Mouse (Mus musculus) CH12.LX (cell line): ENCODE measurements around the gene Narfl. TPM values are rescaled to one million over a fixed set of nuclear protein-coding genes. Genes with fewer than 3 reads are reported as not detected.

Source experiments
- DNase-seq: peaks from one replicate; pipeline ENCODE4 v3.0.0-alpha.2; 2013; ENCODE audit errors: extremely low read depth
- H3K27ac ChIP-seq: 2 replicates; pipeline ENCODE4 v1.5.1; 2012; ENCODE audit warnings: low read depth, mild to moderate bottlenecking, control low read depth, moderate library complexity; ENCODE audit not compliant: insufficient read depth
- H3K27me3 ChIP-seq: replicated peaks from 2 replicates; pipeline ENCODE3; 2012; ENCODE audit warnings: inconsistent platforms
- H3K36me3 ChIP-seq, 2 experiments: replicated peaks in 1 of 2; 2 replicates each; pipeline versions ENCODE3 to v1.6.1; 2012; ENCODE audit warnings: inconsistent platforms in 1 of 2, low read length in 1 of 2, mild to moderate bottlenecking in 1 of 2, mixed read lengths in 1 of 2, moderate library complexity in 1 of 2; ENCODE audit not compliant: control insufficient read depth in 1 of 2, insufficient read depth in 1 of 2
- H3K4me1 ChIP-seq, 2 experiments: 2 replicates each; pipeline ENCODE4 v1.6.1; 2012; ENCODE audit warnings: inconsistent platforms in 1 of 2, moderate library complexity in 1 of 2; ENCODE audit not compliant: insufficient read depth in 2 of 2, control insufficient read depth in 1 of 2
- H3K4me2 ChIP-seq: 2 replicates; pipeline ENCODE4 v1.6.1; 2012; ENCODE audit warnings: low read depth, mild to moderate bottlenecking, control low read depth; ENCODE audit not compliant: poor library complexity, insufficient read depth, severe bottlenecking
- H3K4me3 ChIP-seq, 3 experiments: fragments of 150-350 bp in 1 of 3; sonication (generic) in 1 of 3; replicated peaks in 1 of 3; 2 replicates each; pipeline versions ENCODE3 to v1.5.1; 2011 to 2012; ENCODE audit warnings: low read depth in 2 of 3, low read length in 2 of 3, mild to moderate bottlenecking in 2 of 3, moderate library complexity in 2 of 3, control low read depth in 1 of 3, improper control_type of control experiment in 1 of 3, inconsistent platforms in 1 of 3, mixed read lengths in 1 of 3; ENCODE audit not compliant: poor library complexity in 1 of 3
- H3K79me2 ChIP-seq: replicated peaks from 2 replicates; pipeline ENCODE4 v1.6.1; 2012; ENCODE audit warnings: mild to moderate bottlenecking, moderate library complexity; ENCODE audit not compliant: control insufficient read depth, poor library complexity, insufficient read depth, severe bottlenecking; ENCODE audit errors: extremely low read depth
- H3K9ac ChIP-seq: 2 replicates; pipeline ENCODE4 v1.6.1; 2012; ENCODE audit warnings: low read depth, mild to moderate bottlenecking, control low read depth, moderate library complexity; ENCODE audit not compliant: insufficient read depth
- H3K9me3 ChIP-seq: replicated peaks from 2 replicates; pipeline ENCODE3; 2012; ENCODE audit warnings: low read length, inconsistent platforms, mixed read lengths
- BHLHE40 ChIP-seq: IDR thresholded peaks from 2 replicates; pipeline ENCODE4 v1.6.1; 2011; ENCODE audit warnings: mild to moderate bottlenecking, low read depth, low read length, improper control_type of control experiment
- CHD1 ChIP-seq: IDR thresholded peaks from 2 replicates; pipeline ENCODE4 v1.6.1; 2012; ENCODE audit warnings: low read depth, low read length, improper control_type of control experiment, inconsistent platforms
- CHD2 ChIP-seq: IDR thresholded peaks from 2 replicates; pipeline ENCODE4 v1.6.1; 2011; ENCODE audit warnings: low read length, improper control_type of control experiment
- CTCF ChIP-seq, 2 experiments: IDR thresholded peaks in 1 of 2; conservative IDR thresholded peaks in 1 of 2; 2 replicates each; pipeline ENCODE4 v1.5.1; 2011 to 2012; ENCODE audit warnings: low read depth in 2 of 2, low read length in 2 of 2, improper control_type of control experiment in 1 of 2, inconsistent platforms in 1 of 2, mild to moderate bottlenecking in 1 of 2, moderate library complexity in 1 of 2
- E2F4 ChIP-seq: IDR thresholded peaks from 2 replicates; pipeline ENCODE4 v1.6.1; 2011; ENCODE audit warnings: low read depth, low read length, improper control_type of control experiment; ENCODE audit not compliant: insufficient replicate concordance
- ELF1 ChIP-seq: IDR thresholded peaks from 2 replicates; pipeline ENCODE4 v1.6.1; 2014; ENCODE audit warnings: low read depth, mild to moderate bottlenecking, inconsistent platforms, low read length, improper control_type of control experiment
- EP300 ChIP-seq: IDR thresholded peaks from 2 replicates; pipeline ENCODE4 v1.6.1; 2011; ENCODE audit warnings: low read length, improper control_type of control experiment
- ETS1 ChIP-seq: conservative IDR thresholded peaks from 2 replicates; pipeline ENCODE4 v1.6.1; 2012; ENCODE audit warnings: low read depth, mild to moderate bottlenecking, inconsistent platforms, low read length, improper control_type of control experiment, moderate library complexity
- GABPA ChIP-seq: IDR thresholded peaks from 2 replicates; pipeline ENCODE4 v1.6.1; 2012; ENCODE audit warnings: low read depth, low read length, improper control_type of control experiment, inconsistent platforms; ENCODE audit not compliant: insufficient replicate concordance
- HCFC1 ChIP-seq: IDR thresholded peaks from 2 replicates; pipeline ENCODE4 v1.6.1; 2012; ENCODE audit warnings: low read depth, mild to moderate bottlenecking, inconsistent platforms, low read length, improper control_type of control experiment
- IRF4 ChIP-seq: IDR thresholded peaks from 2 replicates; pipeline ENCODE4 v1.6.1; 2014; ENCODE audit warnings: low read depth, mild to moderate bottlenecking, inconsistent platforms, low read length, improper control_type of control experiment
- JUN ChIP-seq: IDR thresholded peaks from 2 replicates; pipeline ENCODE4 v1.6.1; 2011; ENCODE audit warnings: low read depth, mild to moderate bottlenecking, low read length, improper control_type of control experiment, moderate library complexity; ENCODE audit not compliant: insufficient read depth
- JUND ChIP-seq: conservative IDR thresholded peaks from 2 replicates; pipeline ENCODE4 v1.6.1; 2011; ENCODE audit warnings: low read depth, low read length, improper control_type of control experiment
- KAT2A ChIP-seq: IDR thresholded peaks from 2 replicates; pipeline ENCODE4 v1.6.1; 2012; ENCODE audit warnings: low read length, improper control_type of control experiment, inconsistent platforms; ENCODE audit not compliant: insufficient replicate concordance
- MAFK ChIP-seq: IDR thresholded peaks from 2 replicates; pipeline ENCODE4 v1.6.1; 2011; ENCODE audit warnings: low read length, improper control_type of control experiment; ENCODE audit not compliant: insufficient replicate concordance
- MAX ChIP-seq: IDR thresholded peaks from 2 replicates; pipeline ENCODE4 v1.6.1; 2011; ENCODE audit warnings: low read length, improper control_type of control experiment
- MAZ ChIP-seq: IDR thresholded peaks from 2 replicates; pipeline ENCODE4 v1.6.1; 2012; ENCODE audit warnings: low read depth, mild to moderate bottlenecking, inconsistent platforms, low read length, improper control_type of control experiment, moderate library complexity
- MEF2A ChIP-seq: IDR thresholded peaks from 2 replicates; pipeline ENCODE4 v1.6.1; 2014; ENCODE audit warnings: low read depth, mild to moderate bottlenecking, inconsistent platforms, low read length, improper control_type of control experiment, borderline replicate concordance
- MXI1 ChIP-seq: IDR thresholded peaks from 2 replicates; pipeline ENCODE4 v1.6.1; 2011; ENCODE audit warnings: mild to moderate bottlenecking, low read depth, low read length, improper control_type of control experiment
- MYC ChIP-seq: IDR thresholded peaks from 2 replicates; pipeline ENCODE4 v1.6.1; 2011; ENCODE audit warnings: low read depth, mild to moderate bottlenecking, improper control_type of control experiment, low read length
- NELFE ChIP-seq: IDR thresholded peaks from 2 replicates; pipeline ENCODE4 v1.6.1; 2011; ENCODE audit warnings: low read depth, low read length, improper control_type of control experiment
- NRF1 ChIP-seq: IDR thresholded peaks from 2 replicates; pipeline ENCODE4 v1.6.1; 2014; ENCODE audit warnings: low read depth, mild to moderate bottlenecking, inconsistent platforms, low read length, improper control_type of control experiment, moderate library complexity
- PAX5 ChIP-seq: IDR thresholded peaks from 2 replicates; pipeline ENCODE4 v1.6.1; 2012; ENCODE audit warnings: low read length, inconsistent platforms, mixed read lengths
- POLR2A ChIP-seq: IDR thresholded peaks from 2 replicates; pipeline ENCODE4 v1.6.1; 2011; ENCODE audit warnings: low read depth, mild to moderate bottlenecking, improper control_type of control experiment, low read length
- RAD21 ChIP-seq: IDR thresholded peaks from 2 replicates; pipeline ENCODE4 v1.6.1; 2011; ENCODE audit warnings: low read depth, mild to moderate bottlenecking, low read length, improper control_type of control experiment, moderate library complexity
- RCOR1 ChIP-seq: conservative IDR thresholded peaks from 2 replicates; pipeline ENCODE4 v1.6.1; 2012; ENCODE audit warnings: low read depth, mild to moderate bottlenecking, inconsistent platforms, low read length, improper control_type of control experiment
- SIN3A ChIP-seq: IDR thresholded peaks from 2 replicates; pipeline ENCODE4 v1.6.1; 2012; ENCODE audit warnings: low read length, improper control_type of control experiment, inconsistent platforms
- SMC3 ChIP-seq: IDR thresholded peaks from 2 replicates; pipeline ENCODE4 v1.6.1; 2011; ENCODE audit warnings: low read depth, low read length, improper control_type of control experiment
- TBP ChIP-seq: conservative IDR thresholded peaks from 2 replicates; pipeline ENCODE4 v1.6.1; 2011; ENCODE audit warnings: low read depth, low read length, improper control_type of control experiment
- TCF12 ChIP-seq: IDR thresholded peaks from 2 replicates; pipeline ENCODE4 v1.6.1; 2014; ENCODE audit warnings: low read depth, mild to moderate bottlenecking, inconsistent platforms, low read length, improper control_type of control experiment
- UBTF ChIP-seq: IDR thresholded peaks from 2 replicates; pipeline ENCODE4 v1.6.1; 2012; ENCODE audit warnings: low read depth, mild to moderate bottlenecking, inconsistent platforms, low read length, improper control_type of control experiment, moderate library complexity
- USF1 ChIP-seq: IDR thresholded peaks from 2 replicates; pipeline ENCODE4 v1.6.1; 2014; ENCODE audit warnings: low read depth, mild to moderate bottlenecking, inconsistent platforms, low read length, improper control_type of control experiment
- USF2 ChIP-seq: conservative IDR thresholded peaks from 2 replicates; pipeline ENCODE4 v1.6.1; 2011; ENCODE audit warnings: low read depth, low read length, improper control_type of control experiment
- ZC3H11A ChIP-seq: IDR thresholded peaks from 2 replicates; pipeline ENCODE4 v1.6.1; 2012; ENCODE audit warnings: low read depth, mild to moderate bottlenecking, inconsistent platforms, low read length, improper control_type of control experiment
- ZKSCAN1 ChIP-seq: IDR thresholded peaks from 2 replicates; pipeline ENCODE4 v1.6.1; 2012; ENCODE audit warnings: low read depth, inconsistent platforms, low read length, improper control_type of control experiment, borderline replicate concordance
- ZMIZ1 ChIP-seq: IDR thresholded peaks from 2 replicates; pipeline ENCODE4 v1.6.1; 2012; ENCODE audit warnings: low read depth, mild to moderate bottlenecking, inconsistent platforms, low read length, improper control_type of control experiment
- ZNF384 ChIP-seq: IDR thresholded peaks from 2 replicates; pipeline ENCODE4 v1.6.1; 2012; ENCODE audit warnings: low read depth, low read length, improper control_type of control experiment, inconsistent platforms
- dilution Hi-C: fragments of 300-500 bp; cut with MboI; formaldehyde crosslinking; loops from 2 replicates; pipeline ENCODE4 v1.14.3; 2020; ENCODE audit warnings: low sequenced_read_pairs; ENCODE audit not compliant: extremely low pct_unique_long_range_greater_than_20kb, extremely low pct_ligation_motif_present
- in situ Hi-C: fragments of 300-500 bp; cut with MboI; formaldehyde crosslinking; loops from 3 replicates; pipeline ENCODE4 v1.14.3; 2019; ENCODE audit warnings: low sequenced_read_pairs, low pct_ligation_motif_present, low pct_unique_long_range_greater_than_20kb, mixed read lengths
- polyA plus RNA-seq: library from polyadenylated mRNA; unstranded; fragments of >175 nt; gene quantifications from 2 replicates; pipeline ENCODE4 v1.2.1, GENCODE M21; 2012; ENCODE audit warnings: low read depth; ENCODE audit not compliant: insufficient read length
- total RNA-seq, 2 experiments: library from RNA; depleted of rRNA; stranded (reverse); fragments of 300-350 nt in 1 of 2; fragments of >200 nt in 1 of 2; gene quantifications; 2 replicates each; pipeline ENCODE4 v1.2.3; 2012 to 2014

The Narfl gene
- total and polyA plus RNA-seq, 3 experiments, result 13.3 to 22.0 (median 16.5) TPM

- TF ChIP-seq RAD21 (no peak), ZKSCAN1 (no peak), PAX5 (no peak), MEF2A (no peak), ETS1 (no peak), ZNF384 (no peak), NELFE (peak; percentile 52), MYC (no peak), SIN3A (peak; percentile 75), UBTF (no peak), JUND (no peak), RCOR1 (no peak), CHD1 (no peak), BHLHE40 (no peak), MAX (peak; percentile 38; the same call in 1 of the 2 replicates), EP300 (no peak), E2F4 (peak; percentile 81; the same call in 1 of the 2 replicates), IRF4 (0 out of 2 replicates have a peak, but pooled peaks have one; percentile 24), POLR2A (peak; percentile 88), MXI1 (no peak; the same call in 1 of the 2 replicates), CTCF (conservative IDR thresholded peaks at IDR 0.05 in 1 of 2, IDR thresholded peaks at IDR 0.05 in 1 of 2; ENCODE audit: low read depth in 2 of 2, low read length in 2 of 2) (no peak), KAT2A (no peak), CHD2 (peak; percentile 82), JUN (no peak), GABPA (no peak), ELF1 (peak; percentile 49), ZC3H11A (no peak), USF1 (no peak), ZMIZ1 (0 out of 2 replicates have a peak, but pooled peaks have one; percentile 45), HCFC1 (peak; percentile 57), MAFK (no peak), NRF1 (peak; percentile 82), TBP (peak; percentile 68; the same call in 1 of the 2 replicates), MAZ (0 out of 2 replicates have a peak, but pooled peaks have one; percentile 55), SMC3 (no peak), TCF12 (peak; percentile 45; the same call in 1 of the 2 replicates), USF2 (no peak)
- dilution Hi-C loops, result no loop called here
- no peak within 1 kb of the TSS for H3K27ac ChIP-seq
- H3K4me2 ChIP-seq, result peak within 1 kb of the TSS; percentile 84
- peaks cover 9 to 28% of the 10 kb centered on the region in 2 experiments for H3K4me1 ChIP-seq
- H3K9me3 ChIP-seq, result no peaks in the 10 kb centered on the region
- in situ Hi-C loops, result no loop called here
- no peaks in the 10 kb centered on the region; the same call in 1 of the 2 replicates for H3K79me2 ChIP-seq
- peak; percentile 100 for DNase-seq
- peaks cover 28 to 65% of the 10 kb centered on the region in 2 experiments for H3K36me3 ChIP-seq
- peak within 1 kb of the TSS; percentile 85 for H3K9ac ChIP-seq
- peak within 1 kb of the TSS; percentile 78 to 98 (median 83) for H3K4me3 ChIP-seq
- H3K27me3 ChIP-seq, result no peaks in the 10 kb centered on the region
Measured at GRCm38 (mm10) chr17:25727265-25728008, 46.1 kb upstream of the Narfl start, which contains the start of the genes Chtf18 and Rpusd1. Chtf18 (minus strand) TSS chr17:25727419. Rpusd1 (plus strand) TSS chr17:25727670.
